Mouse (Mus musculus): ENCODE results near the gene Gm3239. TPM values are rescaled to one million over a fixed set of nuclear protein-coding genes. Genes with fewer than 3 reads are reported as not detected.
"Not testable (repeated sequence)": the region's sequence is repeated elsewhere in the genome, so short reads cannot be mapped to it uniquely, and the experiment has no call there.

The Gm3239 gene
- not detected in 2 replicates for polyA plus RNA-seq (2014; fragmentation: Nextera tagmentation; extraction: Ambion mirVana)

GRCm38 (mm10) chr14:4663892-4664291 is at the start of gene Gm3239:
Gene Gm3239, plus strand, starts transcription at chr14:4664192.
- H3K4me3 ChIP-seq (ENCODE audit: low read depth, low read length); H3K4me2 ChIP-seq (ENCODE audit: low read depth, low read length, severe bottlenecking); ATAC-seq (replicated peaks; ENCODE audit: low FRiP score); H3K9ac ChIP-seq (ENCODE audit: low read length); H3K27me3 ChIP-seq (ENCODE audit: control insufficient read depth, insufficient read depth, low read length); DNase-seq (ENCODE audit: low spot score); H3K27ac ChIP-seq (ENCODE audit: low read depth, low read length); H3K9me3 ChIP-seq (ENCODE audit: control insufficient read depth, low read length); H3K4me1 ChIP-seq (replicated peaks; ENCODE audit: control insufficient read depth, insufficient read depth, low read length); H3K36me3 ChIP-seq (ENCODE audit: control insufficient read depth, insufficient read depth, low read length): not testable (repeated sequence)
- WGBS = no CpG with 5 or more reads among the region's 2 CpGs

GRCm38 (mm10) chr14:4632052-4632451 is 31.9 kb upstream of the Gm3239 start, which contains the start of gene Gm8159:
Gene Gm8159, plus strand, starts transcription at chr14:4632352.
- no CpG with 5 or more reads among the region's 2 CpGs for WGBS
- not testable (repeated sequence) for H3K27me3 ChIP-seq (ENCODE audit: control insufficient read depth, insufficient read depth, low read length); H3K4me3 ChIP-seq (ENCODE audit: low read depth, low read length); H3K9ac ChIP-seq (ENCODE audit: low read length); ATAC-seq (replicated peaks; ENCODE audit: low FRiP score); H3K9me3 ChIP-seq (ENCODE audit: control insufficient read depth, low read length); H3K27ac ChIP-seq (ENCODE audit: low read depth, low read length); DNase-seq (ENCODE audit: low spot score); H3K36me3 ChIP-seq (ENCODE audit: control insufficient read depth, insufficient read depth, low read length); H3K4me1 ChIP-seq (replicated peaks; ENCODE audit: control insufficient read depth, insufficient read depth, low read length); H3K4me2 ChIP-seq (ENCODE audit: low read depth, low read length, severe bottlenecking)

- WGBS = 0% methylated on average over 2 of the region's 18 CpGs
- H3K27me3 ChIP-seq (ENCODE audit: control insufficient read depth, insufficient read depth, low read length); H3K9me3 ChIP-seq (ENCODE audit: control insufficient read depth, low read length); H3K4me1 ChIP-seq (replicated peaks; ENCODE audit: control insufficient read depth, insufficient read depth, low read length); H3K36me3 ChIP-seq (ENCODE audit: control insufficient read depth, insufficient read depth, low read length); H3K9ac ChIP-seq (ENCODE audit: low read length); ATAC-seq (replicated peaks; ENCODE audit: low FRiP score); H3K27ac ChIP-seq (ENCODE audit: low read depth, low read length): not testable (repeated sequence)
- DNase-seq (ENCODE audit: low spot score) = peak; percentile 48
- peak overlapping the region; percentile 19; the same call in 1 of the 2 replicates for H3K4me3 ChIP-seq (ENCODE audit: low read depth, low read length)
- peak overlapping the region; percentile 44 for H3K4me2 ChIP-seq (ENCODE audit: low read depth, low read length, severe bottlenecking)
These were observed 14.7 kb upstream of the Gm3239 start for GRCm38 (mm10) chr14:4649309-4649708.

- H3K4me1 ChIP-seq (replicated peaks; ENCODE audit: control insufficient read depth, insufficient read depth, low read length); H3K4me3 ChIP-seq (ENCODE audit: low read depth, low read length); ATAC-seq (replicated peaks; ENCODE audit: low FRiP score); DNase-seq (ENCODE audit: low spot score); H3K9me3 ChIP-seq (ENCODE audit: control insufficient read depth, low read length); H3K36me3 ChIP-seq (ENCODE audit: control insufficient read depth, insufficient read depth, low read length); H3K27ac ChIP-seq (ENCODE audit: low read depth, low read length); H3K27me3 ChIP-seq (ENCODE audit: control insufficient read depth, insufficient read depth, low read length); H3K9ac ChIP-seq (ENCODE audit: low read length); H3K4me2 ChIP-seq (ENCODE audit: low read depth, low read length, severe bottlenecking): not testable (repeated sequence)
- 0% methylated on average over 2 of the region's 9 CpGs for WGBS
These were observed 13.7 kb upstream of the Gm3239 start for GRCm38 (mm10) chr14:4650324-4650723.

DNA sequence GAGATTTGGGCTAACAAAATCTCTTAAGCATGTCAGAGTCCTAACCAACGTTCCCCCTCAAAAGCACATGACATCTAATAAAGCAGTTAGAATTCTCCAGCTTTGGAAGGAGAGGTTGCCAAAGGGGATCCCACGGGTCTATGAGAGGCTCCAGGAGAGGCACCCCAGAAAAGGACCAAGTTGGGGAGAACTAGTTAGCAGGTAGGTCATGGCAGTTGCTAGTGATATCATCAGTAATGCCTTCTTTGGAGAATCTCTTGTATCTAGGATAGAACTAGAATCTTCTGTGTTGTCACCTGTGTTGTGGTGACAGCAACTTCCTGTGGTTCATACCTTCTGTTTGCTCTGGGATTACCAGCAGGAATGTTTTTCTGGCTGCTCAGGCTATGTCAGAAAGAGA is 44.9 kb downstream of the Gm3239 start, which contains the start of gene Gm7876:
Gm7876 (plus strand) TSS at position 301 of the 400 bp plus-strand sequence.
- not testable (repeated sequence) for ATAC-seq (replicated peaks; ENCODE audit: low FRiP score); DNase-seq (ENCODE audit: low spot score); H3K4me3 ChIP-seq (ENCODE audit: low read depth, low read length); H3K27me3 ChIP-seq (ENCODE audit: control insufficient read depth, insufficient read depth, low read length); H3K27ac ChIP-seq (ENCODE audit: low read depth, low read length); H3K36me3 ChIP-seq (ENCODE audit: control insufficient read depth, insufficient read depth, low read length); H3K4me2 ChIP-seq (ENCODE audit: low read depth, low read length, severe bottlenecking); H3K9me3 ChIP-seq (ENCODE audit: control insufficient read depth, low read length); H3K9ac ChIP-seq (ENCODE audit: low read length); H3K4me1 ChIP-seq (replicated peaks; ENCODE audit: control insufficient read depth, insufficient read depth, low read length)
- 89% methylated on average over 1 of the region's 2 CpGs for WGBS

Other genes with a start within 250 kb of the Gm3239 start
- gene Gm3164, start 248.7 kb upstream of the Gm3239 start, polyA plus RNA-seq (2014; fragmentation: Nextera tagmentation; extraction: Ambion mirVana) = 0.41 and 1.1 TPM in 2 replicates
- not detected in 2 replicates for gene Gm3173, start 233.2 kb upstream of the Gm3239 start, polyA plus RNA-seq (2014; fragmentation: Nextera tagmentation; extraction: Ambion mirVana)
- gene Gm3182, start 182.4 kb upstream of the Gm3239 start, polyA plus RNA-seq (2014; fragmentation: Nextera tagmentation; extraction: Ambion mirVana) = not detected in 2 replicates
- gene Gm3047, start 108.8 kb upstream of the Gm3239 start, polyA plus RNA-seq (2014; fragmentation: Nextera tagmentation; extraction: Ambion mirVana) = not detected in 2 replicates
- not detected in 2 replicates for gene Gm8159, start 31.8 kb upstream of the Gm3239 start, polyA plus RNA-seq (2014; fragmentation: Nextera tagmentation; extraction: Ambion mirVana)
- not detected in 2 replicates for gene Gm7876, start 45.0 kb downstream of the Gm3239 start, polyA plus RNA-seq (2014; fragmentation: Nextera tagmentation; extraction: Ambion mirVana)
- gene Gm3252, start 62.6 kb downstream of the Gm3239 start, polyA plus RNA-seq (2014; fragmentation: Nextera tagmentation; extraction: Ambion mirVana) = 0.45 and 0.53 TPM in 2 replicates
- gene Gm9602, start 112.1 kb downstream of the Gm3239 start, polyA plus RNA-seq (2014; fragmentation: Nextera tagmentation; extraction: Ambion mirVana) = not detected in 2 replicates
- gene Gm3269, start 173.9 kb downstream of the Gm3239 start, polyA plus RNA-seq (2014; fragmentation: Nextera tagmentation; extraction: Ambion mirVana) = not detected in 2 replicates
- 0.53 and 0.75 TPM in 2 replicates for gene Gm3264, start 191.4 kb downstream of the Gm3239 start, polyA plus RNA-seq (2014; fragmentation: Nextera tagmentation; extraction: Ambion mirVana)
- not detected in 2 replicates for gene Gm3278, start 228.2 kb downstream of the Gm3239 start, polyA plus RNA-seq (2014; fragmentation: Nextera tagmentation; extraction: Ambion mirVana)